Mouse (Mus musculus): ENCODE data around the gene Dglucy.

The Dglucy gene

DNA sequence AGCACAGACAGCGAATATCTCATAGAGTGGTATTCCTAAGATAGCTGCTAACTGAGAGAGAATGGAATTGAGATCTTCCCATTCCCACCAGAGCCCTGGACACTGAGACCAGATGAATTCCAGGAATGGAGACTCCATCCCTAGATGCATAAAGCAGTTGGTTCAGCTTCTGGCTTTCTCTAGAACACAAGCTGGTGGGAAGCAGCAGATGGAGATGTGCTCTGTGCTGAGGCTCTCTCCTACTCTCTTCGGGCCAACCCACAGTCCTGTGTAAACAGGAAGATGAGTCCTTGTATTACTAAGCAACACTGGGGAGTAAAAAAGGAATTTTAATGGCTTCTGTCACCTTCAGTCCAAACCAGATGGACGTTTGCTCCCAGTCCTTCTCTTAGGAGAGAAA lies 96.7 kb downstream of the Dglucy start:
- no peak for DNase-seq (ENCODE audit: inconsistent age in 2 of 2, low spot score in 1 of 2)

DNA sequence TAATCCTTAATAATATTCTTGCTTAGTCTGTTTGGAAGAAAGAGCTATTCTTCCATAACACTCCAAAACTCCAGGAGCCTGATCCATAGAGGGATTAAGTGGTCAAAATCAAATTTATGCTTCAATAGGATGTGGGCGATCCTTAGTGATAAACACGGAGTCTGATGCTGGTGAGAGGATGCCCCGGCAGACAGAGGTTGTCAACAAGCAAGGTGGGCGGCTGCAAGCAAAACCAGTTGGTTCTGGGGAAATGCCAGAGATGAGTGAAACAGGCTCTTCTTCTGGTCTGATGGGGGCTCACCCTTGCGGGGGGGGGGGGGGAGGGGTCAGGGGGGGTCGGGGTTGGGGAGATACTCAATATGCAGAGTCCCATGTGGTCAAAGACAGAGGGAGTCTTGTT lies 97.1 kb downstream of the Dglucy start:
- DNase-seq (ENCODE audit: inconsistent age in 2 of 2, low spot score in 1 of 2), result no peak

DNA sequence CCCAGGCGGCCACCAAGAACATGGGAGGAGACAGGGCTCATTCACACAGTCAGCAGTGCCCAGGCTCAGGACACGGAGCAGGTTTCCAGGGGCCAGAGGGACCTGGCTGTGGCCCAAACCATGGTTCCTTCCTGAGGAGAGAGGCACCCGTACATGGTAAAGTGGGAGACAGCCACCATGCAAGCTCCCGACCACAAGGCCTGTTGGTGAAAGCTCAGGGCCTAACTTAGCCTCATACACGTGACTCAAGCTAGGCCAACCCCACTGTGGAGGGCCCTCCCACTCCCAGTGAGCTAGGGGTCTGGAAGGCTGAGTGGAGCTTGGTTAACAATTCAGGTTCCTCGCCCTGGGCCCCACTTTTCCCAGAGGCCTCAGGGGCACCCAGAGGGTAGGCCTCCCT lies 99.1 kb downstream of the Dglucy start:
- DNase-seq (ENCODE audit: inconsistent age in 2 of 2, low spot score in 1 of 2), result no peak

DNA sequence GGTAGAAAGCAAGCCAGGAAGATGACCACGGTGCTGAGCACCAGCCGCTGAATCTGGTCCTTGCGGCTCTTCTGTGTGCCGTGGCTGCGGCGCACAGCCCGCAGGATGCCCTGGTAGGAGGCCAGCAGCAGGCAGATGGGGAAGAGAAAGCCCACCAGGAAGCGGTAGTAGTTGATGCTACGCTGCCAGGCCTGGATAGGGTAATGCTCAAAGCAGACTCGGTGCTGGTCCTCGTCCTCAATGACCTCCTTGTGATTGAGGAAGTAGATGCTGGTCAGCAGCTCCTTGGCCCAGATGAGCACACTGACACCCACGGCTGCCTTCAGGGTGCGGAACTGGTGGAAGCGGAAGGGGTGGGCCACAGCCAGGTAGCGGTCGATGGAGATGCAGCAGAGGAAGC lies 99.7 kb downstream of the Dglucy start:
- no peak for DNase-seq (ENCODE audit: inconsistent age in 2 of 2, low spot score in 1 of 2)

DNA sequence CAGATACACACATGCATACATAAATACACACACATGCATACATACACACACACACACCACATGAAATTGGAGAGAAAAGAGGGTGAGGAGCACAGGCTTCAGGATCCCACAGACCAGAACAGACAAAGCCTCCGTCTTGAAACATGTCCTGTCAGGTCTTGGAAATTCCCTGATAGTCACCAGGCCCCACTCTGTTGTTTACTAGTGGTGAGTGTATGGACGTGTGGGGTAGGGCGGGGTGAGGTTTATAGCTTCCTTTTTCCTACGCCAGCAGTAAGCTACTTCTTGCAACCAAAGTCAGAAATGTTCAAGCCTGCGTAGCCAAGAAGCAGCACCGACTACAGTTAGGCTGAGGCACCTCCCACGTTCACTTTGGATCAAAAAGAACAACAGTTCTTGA lies 104.3 kb downstream of the Dglucy start:
- no peak for DNase-seq (ENCODE audit: inconsistent age in 2 of 2, low spot score in 1 of 2)

DNA sequence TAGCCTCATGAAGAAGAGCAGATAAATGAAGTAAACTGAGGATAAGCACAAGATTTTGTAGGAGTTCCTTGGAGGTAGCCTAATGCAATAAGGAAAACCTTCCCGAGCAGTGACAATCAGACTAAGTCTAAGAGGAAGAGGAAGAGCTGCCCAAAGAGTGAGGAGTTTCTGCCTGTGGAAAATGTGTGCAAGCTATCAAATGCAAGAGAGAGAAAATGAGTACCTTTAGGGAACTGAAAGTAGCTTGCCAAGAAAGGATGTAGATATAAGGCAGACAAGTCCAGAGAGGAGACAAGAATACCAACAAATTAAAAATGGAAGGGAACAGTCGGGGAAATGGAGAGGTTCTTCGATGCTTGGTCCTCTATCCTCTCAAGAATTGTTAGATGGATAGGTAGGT lies 106.7 kb downstream of the Dglucy start:
- no peak for DNase-seq (ENCODE audit: inconsistent age in 2 of 2, low spot score in 1 of 2)

DNA sequence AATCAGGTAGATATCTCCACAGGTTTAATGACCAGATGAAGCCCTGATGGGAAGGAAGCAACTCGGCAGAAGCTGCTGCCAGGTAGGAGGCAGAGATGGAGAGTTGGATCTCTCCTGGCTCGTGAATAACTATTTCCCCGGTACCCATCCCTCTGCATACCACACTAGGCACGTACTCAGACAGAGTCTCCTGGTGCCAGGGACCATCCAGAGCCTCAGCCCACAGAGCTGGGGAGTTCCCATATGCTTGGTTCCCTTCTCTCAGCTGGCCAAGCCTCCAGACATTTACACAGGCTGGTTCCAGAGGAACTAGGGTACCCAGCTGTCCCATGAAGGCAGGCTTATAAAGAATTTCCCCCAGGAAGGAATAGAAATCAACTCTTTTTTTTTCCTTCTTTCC lies 108.0 kb downstream of the Dglucy start:
- DNase-seq (ENCODE audit: inconsistent age in 2 of 2, low spot score in 1 of 2), result no peak

DNA sequence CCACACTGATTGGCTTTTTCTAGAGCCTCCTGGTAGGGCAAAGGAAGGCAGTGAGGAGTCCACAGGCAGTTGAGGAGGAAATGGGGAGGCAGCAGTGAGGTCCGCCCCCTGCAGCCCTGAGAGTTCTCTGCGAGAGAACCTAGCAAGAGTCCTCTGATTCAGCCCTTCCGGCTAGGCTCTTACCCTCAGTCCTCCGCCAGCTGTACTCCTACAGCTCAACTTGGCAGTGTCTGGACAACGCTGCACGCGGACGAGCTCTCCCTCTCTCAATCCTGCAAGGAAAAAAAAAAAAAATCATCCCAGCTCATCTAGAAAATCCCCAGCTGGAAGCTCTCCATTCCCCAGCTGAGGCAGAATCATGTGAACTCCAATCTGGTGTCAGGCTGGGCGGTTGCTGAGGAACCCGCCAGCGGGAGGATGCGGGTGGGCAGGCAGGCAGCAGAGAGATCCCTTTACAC lies 109.0 kb downstream of the Dglucy start:
- no peak for DNase-seq (ENCODE audit: inconsistent age in 2 of 2, low spot score in 1 of 2)

DNA sequence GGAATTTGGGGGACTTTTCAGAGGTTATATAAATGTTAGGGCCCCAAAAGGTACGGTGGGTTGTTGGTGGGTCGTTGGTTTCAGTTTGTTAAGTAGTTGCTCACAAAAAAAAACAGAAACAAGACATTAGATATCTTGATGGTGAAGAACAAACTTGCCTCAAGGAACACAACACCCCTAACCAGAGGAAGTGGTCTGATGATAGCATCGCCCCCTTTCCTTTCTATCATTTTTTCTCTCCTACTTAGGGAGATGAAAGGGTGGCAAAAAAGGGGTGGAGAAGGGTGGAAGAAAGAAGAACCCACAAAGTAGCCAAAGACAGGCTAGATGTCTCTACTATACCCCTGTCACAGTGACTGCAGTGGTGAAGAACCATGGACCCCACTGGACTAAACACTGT lies 111.7 kb downstream of the Dglucy start:
- no peak for DNase-seq (ENCODE audit: inconsistent age in 2 of 2, low spot score in 1 of 2)

DNA sequence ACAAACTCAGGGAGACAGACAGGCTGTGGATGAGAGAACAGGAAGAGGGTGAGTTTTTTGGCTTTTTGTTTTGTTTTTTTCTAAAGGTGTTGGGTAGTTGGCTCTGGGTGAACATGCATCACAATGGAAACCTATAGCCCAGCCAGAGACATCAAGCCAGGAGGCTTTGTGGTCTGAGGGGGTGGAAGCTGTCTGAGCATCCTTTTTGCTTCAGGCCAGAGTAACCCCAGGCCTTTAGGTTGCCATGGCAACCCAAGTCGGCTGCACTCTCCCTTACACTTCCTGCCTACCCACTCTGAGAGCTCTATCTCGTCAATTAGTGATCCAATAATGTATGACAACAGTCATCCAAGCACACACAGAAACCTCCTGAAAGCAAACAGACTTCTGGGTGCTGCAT lies 116.6 kb downstream of the Dglucy start:
- DNase-seq (ENCODE audit: inconsistent age in 2 of 2, low spot score in 1 of 2), result no peak

DNA sequence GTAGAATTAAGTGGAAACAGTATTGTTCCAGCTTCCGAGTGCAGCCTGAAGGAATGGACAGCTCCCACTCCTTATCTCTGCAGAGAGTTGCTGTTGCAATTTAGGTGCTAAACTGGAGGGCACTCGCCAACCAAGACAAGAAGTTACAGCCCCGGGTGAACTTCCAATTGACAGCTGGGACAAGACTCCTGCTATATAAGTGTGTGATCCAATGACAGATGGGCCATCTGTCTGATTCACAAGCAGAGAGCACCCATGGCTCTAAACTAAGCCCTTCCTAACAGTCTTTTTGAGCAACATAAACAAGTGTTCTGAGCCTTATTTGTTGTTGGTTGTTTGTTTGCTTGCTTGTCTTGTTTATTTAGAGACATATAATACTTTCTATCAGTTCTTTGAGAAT lies 117.8 kb downstream of the Dglucy start:
- DNase-seq (ENCODE audit: inconsistent age in 2 of 2, low spot score in 1 of 2), result no peak

DNA sequence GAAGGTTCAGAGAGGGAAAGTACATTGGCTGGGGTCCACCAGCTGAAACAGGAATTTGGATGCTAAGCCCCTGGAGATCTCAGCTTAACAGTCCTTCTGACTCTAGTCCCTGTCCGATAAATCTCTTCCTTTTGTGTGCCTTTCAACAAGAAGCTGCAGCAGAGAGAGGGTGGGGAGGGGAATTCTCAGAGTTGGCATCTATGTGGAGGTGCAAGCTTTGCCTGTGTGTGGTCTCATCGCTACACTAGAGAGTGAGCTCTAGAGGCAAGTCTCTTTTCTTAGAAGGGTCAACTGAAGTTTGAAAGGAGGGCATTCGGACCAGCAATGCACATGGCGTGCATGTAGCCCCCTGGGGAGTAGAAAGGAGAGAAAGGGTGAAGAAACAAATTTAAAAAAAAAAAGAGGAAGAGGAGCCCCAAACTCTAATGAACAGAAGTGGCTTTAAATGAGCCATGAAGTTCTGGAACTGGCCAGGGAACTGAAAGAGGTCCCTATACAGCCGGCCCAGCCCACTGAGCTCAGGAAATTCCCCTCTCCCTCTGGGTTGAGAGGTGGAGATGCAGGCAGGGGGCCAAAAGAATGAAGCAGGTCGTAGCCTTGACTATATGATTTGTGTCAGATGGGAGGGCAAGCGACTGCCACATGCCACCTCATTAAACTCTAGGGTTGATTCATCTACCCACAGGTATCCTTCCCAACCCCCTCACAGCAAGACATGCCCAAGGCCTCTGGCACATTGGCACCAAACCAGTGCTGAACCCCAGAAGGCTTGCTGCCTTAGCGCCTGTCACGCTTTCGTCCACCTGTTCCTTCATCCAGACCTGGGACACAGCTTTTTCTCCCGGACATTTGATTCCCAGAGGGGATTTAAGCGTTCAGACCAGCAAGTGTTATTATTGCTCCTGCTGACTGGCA lies 119.1 kb downstream of the Dglucy start:
- no peak for DNase-seq (ENCODE audit: inconsistent age in 2 of 2, low spot score in 1 of 2)

DNA sequence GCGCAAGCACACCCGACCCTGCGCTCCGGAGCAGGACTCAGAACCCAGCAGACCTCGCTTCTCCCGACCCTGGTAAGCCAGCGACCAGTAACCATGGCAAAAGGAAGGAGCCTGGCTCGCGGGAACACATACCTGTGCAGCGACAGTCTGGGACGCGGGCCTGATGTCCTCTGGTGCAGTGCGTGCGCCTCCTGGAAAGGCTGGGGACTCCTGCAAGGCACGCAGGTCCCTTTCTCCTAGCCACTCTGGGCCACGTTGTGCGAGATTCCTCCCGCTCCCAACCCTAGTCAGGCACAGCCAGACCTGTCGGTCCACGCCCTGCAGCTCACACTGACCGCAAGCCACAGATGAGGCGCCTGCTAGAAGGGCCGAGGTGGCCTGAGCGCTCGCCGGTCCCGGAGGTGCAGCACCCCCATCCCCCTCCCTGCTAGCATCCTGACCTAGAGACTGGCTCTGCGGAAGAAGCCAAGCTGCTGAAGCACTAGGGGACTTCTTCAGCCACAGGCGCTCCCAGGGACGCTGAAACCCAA lies 120.3 kb downstream of the Dglucy start:
- DNase-seq (ENCODE audit: inconsistent age in 2 of 2, low spot score in 1 of 2), result peak in 1 of 2 experiments; percentile 53

DNA sequence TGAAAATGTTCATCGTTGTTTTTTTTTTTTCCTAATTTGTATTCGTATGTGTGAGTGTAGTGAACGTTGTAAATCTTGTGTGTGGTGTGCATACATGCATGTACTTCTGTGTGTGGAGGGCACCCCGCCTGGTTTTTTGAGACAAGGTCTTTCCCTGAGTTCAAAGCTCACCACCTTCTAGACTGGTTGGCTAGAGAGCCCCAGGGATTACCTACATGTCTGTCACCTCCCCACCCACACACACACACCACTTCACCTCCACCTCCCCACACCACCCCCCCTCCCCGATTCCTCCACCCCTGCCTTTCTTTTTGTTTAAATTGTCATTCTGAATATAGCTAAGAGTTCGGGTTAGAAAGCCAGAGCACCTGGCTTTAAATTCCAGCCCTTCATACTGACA lies 122.0 kb downstream of the Dglucy start:
- DNase-seq (ENCODE audit: inconsistent age in 2 of 2, low spot score in 1 of 2), result no peak

DNA sequence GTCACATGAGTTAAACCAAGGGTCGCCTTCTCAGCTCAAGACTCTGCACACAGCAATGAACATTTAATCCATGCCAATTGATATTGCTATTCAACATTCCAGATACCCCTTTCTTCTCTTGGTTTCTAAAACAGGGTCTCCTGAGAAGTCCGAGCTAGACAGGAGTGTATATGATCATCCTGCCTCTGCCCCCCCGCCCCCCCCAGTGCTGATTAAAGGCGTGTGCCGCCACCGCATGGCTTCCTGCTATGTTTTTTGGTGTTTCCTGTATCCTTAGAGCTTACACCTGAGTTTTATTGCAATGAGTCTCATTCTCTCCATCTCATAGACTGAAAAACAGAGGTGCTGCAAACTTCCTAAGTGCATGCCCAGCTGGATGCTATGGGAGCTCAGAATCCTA lies 122.5 kb downstream of the Dglucy start:
- no peak for DNase-seq (ENCODE audit: inconsistent age in 2 of 2, low spot score in 1 of 2)

DNA sequence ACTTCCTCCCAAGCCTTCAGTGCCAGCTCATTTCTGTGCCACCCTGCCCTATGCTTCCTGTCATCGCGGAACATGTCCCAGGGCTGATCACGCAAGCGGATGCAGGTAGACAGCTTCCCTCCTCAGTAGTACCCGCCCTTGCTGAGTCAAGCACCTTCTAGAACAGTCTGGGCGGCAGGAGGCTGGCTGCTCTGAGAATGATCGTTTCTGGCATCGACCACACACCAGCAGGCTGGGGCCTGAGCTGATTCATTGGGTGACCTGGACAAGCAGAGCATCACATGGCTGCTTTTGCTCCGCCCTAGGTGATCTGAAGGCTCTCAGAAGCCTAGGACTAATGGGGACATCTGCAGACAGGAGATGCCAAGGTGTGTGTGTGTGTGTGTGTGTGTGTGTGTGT lies 124.9 kb downstream of the Dglucy start:
- no peak for DNase-seq (ENCODE audit: inconsistent age in 2 of 2, low spot score in 1 of 2)

DNA sequence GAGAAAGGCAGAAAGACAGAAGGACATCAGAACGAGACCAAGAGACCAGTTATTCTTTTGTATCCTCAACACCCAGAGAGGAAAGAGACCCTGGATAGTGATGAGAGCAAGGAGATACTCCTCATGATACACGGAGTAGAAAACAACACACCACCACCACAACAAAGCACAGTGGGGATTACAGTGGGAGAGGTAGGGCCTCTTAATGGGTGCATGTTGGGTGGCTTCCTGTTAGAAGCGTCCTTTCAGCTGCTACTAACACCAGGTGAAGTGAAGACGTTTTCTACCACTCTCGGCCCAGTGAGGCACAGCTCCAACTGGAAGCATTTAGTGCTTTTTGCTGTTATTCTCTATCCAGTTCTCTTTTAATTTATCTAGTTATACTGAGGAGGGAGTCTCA lies 128.0 kb downstream of the Dglucy start:
- no peak for DNase-seq (ENCODE audit: inconsistent age in 2 of 2, low spot score in 1 of 2)

DNA sequence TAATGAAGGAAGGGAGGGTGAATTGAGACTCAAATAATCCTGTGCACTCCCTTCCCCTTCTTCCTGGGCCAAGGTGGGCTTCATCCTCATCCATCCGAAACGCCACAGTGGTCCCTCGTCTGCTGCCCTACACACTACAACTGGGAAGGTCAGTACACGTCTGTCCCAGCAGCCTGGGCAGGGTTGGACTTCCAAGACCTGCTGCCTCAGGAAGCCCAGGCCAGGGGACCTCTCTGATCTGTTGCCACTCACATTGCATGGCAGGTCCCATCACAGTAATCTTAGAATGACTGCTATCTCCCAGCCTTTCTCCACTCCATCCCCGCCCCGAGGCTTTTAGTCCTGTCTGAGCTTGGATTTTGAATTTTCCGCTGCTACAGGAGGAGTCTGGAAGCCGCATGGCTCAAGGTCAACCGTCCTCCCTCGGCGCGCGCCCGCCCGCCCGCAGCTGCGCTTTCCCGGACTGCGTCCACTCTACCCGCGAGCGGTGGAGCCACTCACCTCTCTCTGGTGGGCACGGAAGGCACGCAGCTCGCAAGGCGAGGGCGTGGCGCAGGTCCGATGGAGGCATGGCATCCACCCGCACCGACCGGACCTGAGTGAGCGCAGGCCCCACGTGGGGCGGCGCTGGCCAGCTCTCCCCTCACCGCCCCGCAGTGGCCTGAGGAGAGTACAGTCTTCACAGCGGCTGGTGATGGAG lies 128.9 kb downstream of the Dglucy start, which contains the start of gene Gpr68:
Gpr68 (minus strand) TSS at position 601 of the 700 bp plus-strand sequence.
- DNase-seq (ENCODE audit: inconsistent age in 2 of 2, low spot score in 1 of 2), result peak; percentile 39 to 76

DNA sequence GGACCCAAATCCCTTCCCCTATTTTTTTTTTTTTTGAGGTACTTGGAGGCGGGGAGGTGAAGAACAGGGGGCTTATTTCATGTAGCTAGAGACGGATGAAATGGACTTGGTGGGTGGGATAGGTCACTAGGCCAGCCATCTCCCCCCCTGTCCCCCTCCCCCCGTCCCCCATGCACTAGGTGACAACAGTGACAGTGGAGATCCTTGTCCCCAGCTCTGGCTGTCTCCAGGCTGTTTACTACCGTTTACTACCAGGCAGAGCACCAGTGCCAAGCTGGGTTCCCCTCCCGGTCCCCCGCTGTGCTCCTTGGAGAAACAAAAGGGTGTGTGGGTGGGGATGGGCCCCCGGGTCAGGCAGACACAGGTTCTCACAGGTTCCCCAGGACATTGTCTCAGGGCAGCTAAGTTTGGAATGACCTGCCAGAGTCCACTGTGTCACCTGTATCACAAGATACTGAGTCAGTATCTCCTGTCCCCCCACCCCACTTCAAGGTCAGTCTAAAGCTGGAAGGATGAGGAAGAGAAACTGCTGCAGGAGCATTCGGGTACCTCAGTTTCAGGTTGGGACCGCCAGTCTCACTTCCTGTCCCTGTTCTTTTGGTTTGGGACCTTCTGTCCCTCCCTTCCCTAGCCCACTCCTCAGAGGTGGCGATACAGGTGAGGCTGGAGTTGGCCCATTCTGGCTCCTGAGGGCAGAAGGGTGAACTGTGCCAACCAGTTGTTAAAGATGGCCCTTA lies 129.6 kb downstream of the Dglucy start:
- peak in 1 of 2 experiments; percentile 21 for DNase-seq (ENCODE audit: inconsistent age in 2 of 2, low spot score in 1 of 2)

DNA sequence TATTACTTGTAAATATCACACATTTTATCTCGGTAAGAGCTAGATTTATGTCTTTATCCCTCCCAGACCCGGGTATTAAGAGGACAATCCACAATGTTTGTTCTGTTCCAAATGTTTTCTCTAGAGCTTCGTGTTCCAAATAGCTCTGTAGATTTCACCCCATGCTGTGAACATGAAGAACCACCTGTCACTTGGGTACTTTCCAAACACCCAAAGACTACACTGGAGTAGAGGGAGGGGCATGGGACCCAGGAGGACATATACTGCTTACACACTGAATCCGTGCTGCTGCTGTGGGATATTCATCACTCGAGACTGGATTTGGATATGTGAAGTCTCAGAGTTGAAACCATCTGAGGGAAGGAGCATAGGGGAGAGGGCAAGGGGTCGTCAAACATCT lies 130.9 kb downstream of the Dglucy start:
- DNase-seq (ENCODE audit: inconsistent age in 2 of 2, low spot score in 1 of 2), result no peak

DNA sequence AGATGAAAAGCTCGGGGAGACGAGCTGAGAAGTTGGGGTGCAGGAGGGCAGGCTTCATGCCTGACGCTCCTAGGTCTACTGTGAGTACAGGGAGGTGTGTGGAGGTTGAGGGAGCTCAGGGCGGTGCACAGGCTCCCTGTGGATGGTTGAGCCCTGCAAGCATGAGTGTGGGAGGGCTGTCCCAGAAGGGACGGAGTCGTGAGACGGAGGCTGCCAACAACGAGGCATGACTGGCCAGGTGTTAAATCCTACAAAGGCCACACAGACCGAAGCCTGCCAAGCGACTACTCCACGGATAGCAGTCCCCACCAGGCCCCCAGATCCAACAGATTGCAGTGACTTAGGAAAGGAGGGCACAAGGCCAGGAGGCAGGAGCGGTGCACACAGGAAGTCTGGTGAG lies 131.9 kb downstream of the Dglucy start:
- DNase-seq (ENCODE audit: inconsistent age in 2 of 2, low spot score in 1 of 2), result no peak
